Mouse (Mus musculus): ENCODE data around the gene Gm10392. TPM values are rescaled to one million over a fixed set of nuclear protein-coding genes. Genes with fewer than 3 reads are reported as not detected.

Gene Gm10392
- polyA plus RNA-seq, 1 experiment from 2014 or later: not detected

- no peak overlapping the region for H3K4me3 ChIP-seq (ENCODE audit: low read depth, low read length)
- DNase-seq (ENCODE audit: low spot score) (no peak), ATAC-seq (replicated peaks; ENCODE audit: low FRiP score) (no peak)
- H3K9me3 ChIP-seq (ENCODE audit: control insufficient read depth, low read length): no peaks in the 10 kb centered on the region
- no peak overlapping the region for H3K9ac ChIP-seq (ENCODE audit: low read depth, low read length)
- H3K27ac ChIP-seq (ENCODE audit: low read depth, low read length): no peak overlapping the region; the same call in 1 of the 2 replicates
- H3K4me2 ChIP-seq: no peak overlapping the region
- H3K36me3 ChIP-seq (ENCODE audit: control insufficient read depth, insufficient read depth, low read length): peaks cover 11% of the 10 kb centered on the region
- H3K27me3 ChIP-seq (replicated peaks; ENCODE audit: control insufficient read depth, insufficient read depth, low read length): no peaks in the 10 kb centered on the region
- peaks cover 58% of the 10 kb centered on the region for H3K4me1 ChIP-seq (replicated peaks; ENCODE audit: control insufficient read depth, insufficient read depth, low read length)
These were observed 23.5 kb downstream of the Gm10392 start for GRCm38 (mm10) chr11:77495507-77495906.

DNA sequence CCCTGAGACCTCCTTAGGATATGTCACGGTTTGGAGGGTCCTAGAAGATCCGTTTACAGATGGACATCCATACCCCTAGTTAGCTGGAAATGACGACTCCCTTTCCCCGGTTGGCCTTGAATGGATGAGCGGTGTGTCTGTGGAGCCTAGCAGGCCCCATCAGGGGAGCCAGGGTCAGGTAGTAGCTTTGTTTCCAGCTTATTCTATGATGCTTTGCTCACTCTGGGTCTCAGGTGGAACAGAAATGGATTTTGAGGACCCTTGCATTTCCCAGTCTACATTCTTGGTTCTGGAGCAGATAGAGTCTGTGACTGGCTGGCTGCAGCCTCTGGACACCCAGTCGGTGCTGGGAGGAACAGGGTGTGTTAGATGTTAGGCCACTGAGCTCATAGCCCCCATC, 24.2 kb downstream of the Gm10392 start:
- ATAC-seq (replicated peaks; ENCODE audit: low FRiP score) (no peak), DNase-seq (ENCODE audit: low spot score) (no peak)
- Histone ChIP-seq H3K36me3 (ENCODE audit: control insufficient read depth, insufficient read depth, low read length) (peaks cover 6% of the 10 kb centered on the region), H3K4me2 (peak overlapping the region; percentile 98), H3K27me3 (replicated peaks; ENCODE audit: control insufficient read depth, insufficient read depth, low read length) (no peaks in the 10 kb centered on the region), H3K4me3 (ENCODE audit: low read depth, low read length) (peak overlapping the region; percentile 93), H3K27ac (ENCODE audit: low read depth, low read length) (no peak overlapping the region), H3K9me3 (ENCODE audit: control insufficient read depth, low read length) (no peaks in the 10 kb centered on the region), H3K4me1 (replicated peaks; ENCODE audit: control insufficient read depth, insufficient read depth, low read length) (peaks cover 59% of the 10 kb centered on the region), H3K9ac (ENCODE audit: low read depth, low read length) (peak overlapping the region; percentile 91)
- 75% methylated on average over 6 of the region's 6 CpGs for WGBS

- no peak for ATAC-seq (replicated peaks; ENCODE audit: low FRiP score)
- peaks cover 2% of the 10 kb centered on the region for H3K36me3 ChIP-seq (ENCODE audit: control insufficient read depth, insufficient read depth, low read length)
- no peak for DNase-seq (ENCODE audit: low spot score)
- H3K27ac ChIP-seq (ENCODE audit: low read depth, low read length): peak overlapping the region; percentile 91
- no peaks in the 10 kb centered on the region for H3K9me3 ChIP-seq (ENCODE audit: control insufficient read depth, low read length)
- 29% methylated on average over 4 of the region's 4 CpGs for WGBS
- no peaks in the 10 kb centered on the region for H3K27me3 ChIP-seq (replicated peaks; ENCODE audit: control insufficient read depth, insufficient read depth, low read length)
- peaks cover 59% of the 10 kb centered on the region for H3K4me1 ChIP-seq (replicated peaks; ENCODE audit: control insufficient read depth, insufficient read depth, low read length)
- peak overlapping the region; percentile 93 for H3K4me3 ChIP-seq (ENCODE audit: low read depth, low read length)
- peak overlapping the region; percentile 91 for H3K9ac ChIP-seq (ENCODE audit: low read depth, low read length)
- H3K4me2 ChIP-seq: peak overlapping the region; percentile 98
These were observed 24.7 kb downstream of the Gm10392 start for GRCm38 (mm10) chr11:77494344-77494676.

DNA sequence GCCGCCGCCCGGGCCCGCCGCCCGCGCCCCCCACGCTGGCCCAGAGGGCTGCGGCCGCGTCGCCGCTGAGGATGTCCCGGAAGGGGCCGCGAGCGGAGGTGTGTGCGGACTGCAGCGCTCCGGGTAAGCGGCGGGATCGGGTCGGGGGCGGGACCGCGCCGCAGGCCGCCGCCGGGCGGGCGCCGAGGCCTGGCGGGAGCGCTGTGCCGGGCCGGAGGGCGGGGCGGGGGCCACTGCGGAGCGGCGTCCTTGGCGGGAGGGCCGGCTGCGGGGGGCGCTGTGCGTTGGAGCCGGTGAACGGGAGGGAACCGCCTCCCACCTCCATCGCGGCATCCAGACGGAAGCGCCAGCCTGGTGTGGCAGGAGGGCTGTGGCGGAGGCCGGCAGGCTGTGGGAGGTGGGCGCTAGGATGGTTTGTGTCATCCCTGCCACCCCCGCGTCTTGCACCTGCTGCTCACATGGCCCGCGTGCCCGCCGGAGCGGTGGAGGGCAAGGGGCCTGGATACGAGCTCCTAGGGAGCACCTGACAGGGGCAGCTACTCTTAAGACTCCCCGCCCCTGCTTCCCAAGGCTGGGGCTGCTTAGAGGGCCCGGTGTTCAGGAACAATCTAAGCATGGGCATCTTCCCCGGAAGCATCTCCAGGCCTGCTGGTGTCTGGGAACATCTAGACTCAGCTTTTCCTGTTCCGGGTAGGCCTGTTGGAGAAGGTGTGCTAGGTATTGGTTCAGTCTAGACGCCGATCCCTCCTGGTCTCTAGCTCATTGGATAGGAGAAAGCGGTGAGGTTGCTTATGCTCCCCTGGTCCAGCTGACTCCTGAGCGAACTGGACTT, 25.3 kb downstream of the Gm10392 start, which contains the start of gene Git1:
Git1 (plus strand) TSS at position 51 of the 832 bp plus-strand sequence.
- Histone ChIP-seq H3K27me3 (replicated peaks; ENCODE audit: control insufficient read depth, insufficient read depth, low read length) (no peaks in the 10 kb centered on the region), H3K9ac (ENCODE audit: low read depth, low read length) (peak within 1 kb of the TSS; percentile 91), H3K4me2 (peak within 1 kb of the TSS; percentile 98), H3K27ac (ENCODE audit: low read depth, low read length) (peak within 1 kb of the TSS; percentile 91), H3K36me3 (ENCODE audit: control insufficient read depth, insufficient read depth, low read length) (no peaks in the 10 kb centered on the region), H3K4me1 (replicated peaks; ENCODE audit: control insufficient read depth, insufficient read depth, low read length) (peaks cover 61% of the 10 kb centered on the region), H3K9me3 (ENCODE audit: control insufficient read depth, low read length) (no peaks in the 10 kb centered on the region), H3K4me3 (ENCODE audit: low read depth, low read length) (peak within 1 kb of the TSS; percentile 93)
- no peak for DNase-seq (ENCODE audit: low spot score)
- 2% methylated on average over 69 of the region's 74 CpGs for whole genome bisulfite sequencing
- peak; percentile 4; the same call in 1 of the 2 replicates for ATAC-seq (replicated peaks; ENCODE audit: low FRiP score)

GRCm38 (mm10) chr11:77492911-77493332, 26.1 kb downstream of the Gm10392 start:
- ATAC-seq (replicated peaks; ENCODE audit: low FRiP score) (peak; percentile 81), DNase-seq (ENCODE audit: low spot score) (peak; percentile 92)
- Histone ChIP-seq H3K27ac (ENCODE audit: low read depth, low read length) (peak overlapping the region; percentile 91), H3K4me1 (replicated peaks; ENCODE audit: control insufficient read depth, insufficient read depth, low read length) (peaks cover 65% of the 10 kb centered on the region), H3K36me3 (ENCODE audit: control insufficient read depth, insufficient read depth, low read length) (no peaks in the 10 kb centered on the region), H3K9me3 (ENCODE audit: control insufficient read depth, low read length) (no peaks in the 10 kb centered on the region), H3K4me3 (ENCODE audit: low read depth, low read length) (peak overlapping the region; percentile 93), H3K27me3 (replicated peaks; ENCODE audit: control insufficient read depth, insufficient read depth, low read length) (no peaks in the 10 kb centered on the region), H3K9ac (ENCODE audit: low read depth, low read length) (peak overlapping the region; percentile 91), H3K4me2 (peak overlapping the region; percentile 98)
- WGBS: under 1% methylated on average over 32 of the region's 32 CpGs

GRCm38 (mm10) chr11:77492311-77492871, 26.6 kb downstream of the Gm10392 start:
- DNase-seq (ENCODE audit: low spot score) (no peak), ATAC-seq (replicated peaks; ENCODE audit: low FRiP score) (peak; percentile 1; the same call in 1 of the 2 replicates)
- Histone ChIP-seq H3K36me3 (ENCODE audit: control insufficient read depth, insufficient read depth, low read length) (no peaks in the 10 kb centered on the region), H3K9ac (ENCODE audit: low read depth, low read length) (peak overlapping the region; percentile 91), H3K4me2 (peak overlapping the region; percentile 98), H3K27me3 (replicated peaks; ENCODE audit: control insufficient read depth, insufficient read depth, low read length) (no peaks in the 10 kb centered on the region), H3K9me3 (ENCODE audit: control insufficient read depth, low read length) (no peaks in the 10 kb centered on the region), H3K4me3 (ENCODE audit: low read depth, low read length) (peak overlapping the region; percentile 93), H3K27ac (ENCODE audit: low read depth, low read length) (peak overlapping the region; percentile 91), H3K4me1 (replicated peaks; ENCODE audit: control insufficient read depth, insufficient read depth, low read length) (peaks cover 60% of the 10 kb centered on the region)
- WGBS: under 1% methylated on average over 13 of the region's 18 CpGs

DNA sequence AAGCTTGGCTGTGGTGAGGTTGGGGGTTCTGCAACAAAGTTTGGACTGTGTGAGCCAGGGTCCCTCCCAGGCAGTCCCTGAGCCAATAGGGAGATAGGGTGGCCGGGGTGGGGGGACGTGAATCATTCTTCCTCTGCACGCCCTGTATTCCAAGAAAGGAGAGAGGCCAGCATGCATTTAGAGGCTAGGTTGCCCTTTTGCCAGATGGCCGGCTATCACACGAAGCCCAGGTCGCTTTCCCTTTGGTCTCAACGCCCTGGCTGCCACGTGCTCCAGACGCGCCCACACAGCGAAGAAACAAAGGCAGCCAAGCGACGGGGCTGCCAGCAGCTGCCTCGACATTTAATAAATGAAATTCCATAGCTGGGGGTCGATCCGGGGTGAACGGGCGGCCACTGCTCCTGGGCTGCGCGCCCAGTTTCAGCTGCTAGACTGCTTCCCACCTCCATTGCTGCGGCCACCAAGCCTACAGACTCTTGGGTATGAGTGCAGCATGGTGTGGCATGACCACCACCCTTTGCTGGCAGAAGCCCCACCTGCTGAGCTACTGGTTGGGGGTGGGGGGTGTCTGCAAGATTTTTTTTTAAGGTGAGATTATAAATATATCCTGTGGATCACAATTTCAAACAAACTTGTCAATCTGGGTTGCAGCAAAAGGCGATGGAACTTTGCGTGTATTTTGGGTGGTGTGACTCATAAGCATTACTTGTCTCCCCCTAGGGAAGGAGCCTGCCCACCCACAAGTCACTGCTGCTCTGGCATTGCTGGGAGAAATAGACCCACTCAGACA, 27.3 kb downstream of the Gm10392 start:
- under 1% methylated on average over 23 of the region's 23 CpGs for WGBS
- Histone ChIP-seq H3K4me2 (peak overlapping the region; percentile 98), H3K9me3 (ENCODE audit: control insufficient read depth, low read length) (no peaks in the 10 kb centered on the region), H3K4me1 (replicated peaks; ENCODE audit: control insufficient read depth, insufficient read depth, low read length) (peaks cover 53% of the 10 kb centered on the region), H3K9ac (ENCODE audit: low read depth, low read length) (peak overlapping the region; percentile 91), H3K36me3 (ENCODE audit: control insufficient read depth, insufficient read depth, low read length) (no peaks in the 10 kb centered on the region), H3K4me3 (ENCODE audit: low read depth, low read length) (peak overlapping the region; percentile 93), H3K27me3 (replicated peaks; ENCODE audit: control insufficient read depth, insufficient read depth, low read length) (no peaks in the 10 kb centered on the region), H3K27ac (ENCODE audit: low read depth, low read length) (peak overlapping the region; percentile 91)
- DNase-seq (ENCODE audit: low spot score) (no peak), ATAC-seq (replicated peaks; ENCODE audit: low FRiP score) (peak; percentile 48)

GRCm38 (mm10) chr11:77491123-77491501, 27.9 kb downstream of the Gm10392 start:
- Histone ChIP-seq H3K9me3 (ENCODE audit: control insufficient read depth, low read length) (no peaks in the 10 kb centered on the region), H3K27me3 (replicated peaks; ENCODE audit: control insufficient read depth, insufficient read depth, low read length) (no peaks in the 10 kb centered on the region), H3K36me3 (ENCODE audit: control insufficient read depth, insufficient read depth, low read length) (no peaks in the 10 kb centered on the region), H3K4me1 (replicated peaks; ENCODE audit: control insufficient read depth, insufficient read depth, low read length) (peaks cover 50% of the 10 kb centered on the region), H3K4me2 (peak overlapping the region; percentile 98), H3K9ac (ENCODE audit: low read depth, low read length) (peak overlapping the region; percentile 91), H3K4me3 (ENCODE audit: low read depth, low read length) (peak overlapping the region; percentile 93), H3K27ac (ENCODE audit: low read depth, low read length) (peak overlapping the region; percentile 91)
- 0% methylated on average over 13 of the region's 13 CpGs for WGBS
- DNase-seq (ENCODE audit: low spot score): peak; percentile 95
- peak; percentile 62 for ATAC-seq (replicated peaks; ENCODE audit: low FRiP score)

All from liver, embryonic 11.5 days (tissue).